Mouse (Mus musculus): ENCODE results near the gene Samd4. TPM values are rescaled to one million over a fixed set of nuclear protein-coding genes. Genes with fewer than 3 reads are reported as not detected.

The Samd4 gene
- polyA plus RNA-seq, 1 experiment: 17.6 TPM

DNA sequence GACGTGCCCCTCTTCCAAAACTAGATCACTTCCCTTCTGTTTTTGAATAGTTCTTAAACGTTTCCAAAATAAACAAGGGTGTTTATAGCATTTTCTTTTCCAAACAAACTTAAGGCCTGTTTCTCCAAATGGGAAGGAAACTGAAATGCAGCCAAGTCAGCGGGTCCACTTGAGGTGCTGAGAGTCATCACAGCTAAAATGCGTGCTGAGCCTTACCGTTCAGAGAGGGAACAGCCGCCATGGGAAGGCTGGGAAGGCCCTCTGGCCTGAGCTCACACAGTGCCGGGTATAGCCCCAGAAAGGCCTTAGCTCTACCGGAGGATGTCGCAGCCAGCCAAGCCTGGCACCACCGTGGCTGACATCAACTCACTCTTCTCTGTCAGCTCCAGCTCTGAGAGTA is 41.3 kb downstream of the Samd4 start:
- Histone ChIP-seq H3K36me3 (ENCODE audit: control insufficient read depth, insufficient read depth, low read length, poor library complexity, severe bottlenecking) (no peaks in the 10 kb centered on the region), H3K9me3 (replicated peaks; ENCODE audit: control insufficient read depth, insufficient read depth, low read length, poor library complexity, severe bottlenecking) (no peaks in the 10 kb centered on the region), H3K4me1 (ENCODE audit: control insufficient read depth, insufficient read depth, low read length) (no peaks in the 10 kb centered on the region), H3K4me3 (ENCODE audit: low read depth, low read length) (no peak overlapping the region), H3K27ac (ENCODE audit: insufficient read depth, low read length) (no peak overlapping the region), H3K9ac (ENCODE audit: low read depth, poor library complexity, severe bottlenecking) (no peak overlapping the region), H3K27me3 (ENCODE audit: control insufficient read depth, insufficient read depth, low read length, poor library complexity, severe bottlenecking) (no peaks in the 10 kb centered on the region)
- TF ChIP-seq POLR2A (IDR thresholded peaks at IDR 0.05; ENCODE audit: insufficient read depth, low read length) (no peak), EP300 (IDR thresholded peaks at IDR 0.05; ENCODE audit: insufficient read depth, low read depth, low read length) (no peak), CTCF (IDR thresholded peaks at IDR 0.05; ENCODE audit: low read depth, low read length) (no peak)

DNA sequence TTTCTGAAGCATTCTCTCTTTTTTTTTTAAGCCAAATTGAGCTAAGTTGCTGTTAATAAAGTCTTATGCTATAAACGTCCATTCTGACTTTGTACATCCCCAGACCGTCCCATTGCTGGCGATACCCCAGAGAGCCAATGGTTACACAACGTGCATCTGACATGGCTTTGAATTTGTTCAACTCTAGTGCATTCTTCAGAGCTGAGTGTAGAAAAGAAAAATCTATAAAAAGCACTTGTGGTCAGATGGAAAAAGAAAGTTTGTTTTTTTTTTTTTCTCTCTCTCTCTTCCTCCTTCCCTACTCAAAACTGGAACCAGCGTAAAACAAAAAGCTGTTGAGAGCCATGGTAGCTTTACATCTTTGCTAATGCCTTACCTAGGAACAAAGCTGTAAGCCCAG is 41.8 kb downstream of the Samd4 start:
- H3K9me3 ChIP-seq (replicated peaks; ENCODE audit: control insufficient read depth, insufficient read depth, low read length, poor library complexity, severe bottlenecking): no peaks in the 10 kb centered on the region
- TF ChIP-seq POLR2A (IDR thresholded peaks at IDR 0.05; ENCODE audit: insufficient read depth, low read length) (no peak), CTCF (IDR thresholded peaks at IDR 0.05; ENCODE audit: low read depth, low read length) (no peak), EP300 (IDR thresholded peaks at IDR 0.05; ENCODE audit: insufficient read depth, low read depth, low read length) (no peak)
- H3K4me3 ChIP-seq (ENCODE audit: low read depth, low read length): no peak overlapping the region
- H3K27ac ChIP-seq (ENCODE audit: insufficient read depth, low read length): no peak overlapping the region
- H3K27me3 ChIP-seq (ENCODE audit: control insufficient read depth, insufficient read depth, low read length, poor library complexity, severe bottlenecking): no peaks in the 10 kb centered on the region
- no peaks in the 10 kb centered on the region for H3K4me1 ChIP-seq (ENCODE audit: control insufficient read depth, insufficient read depth, low read length)
- no peak overlapping the region for H3K9ac ChIP-seq (ENCODE audit: low read depth, poor library complexity, severe bottlenecking)
- H3K36me3 ChIP-seq (ENCODE audit: control insufficient read depth, insufficient read depth, low read length, poor library complexity, severe bottlenecking): no peaks in the 10 kb centered on the region

DNA sequence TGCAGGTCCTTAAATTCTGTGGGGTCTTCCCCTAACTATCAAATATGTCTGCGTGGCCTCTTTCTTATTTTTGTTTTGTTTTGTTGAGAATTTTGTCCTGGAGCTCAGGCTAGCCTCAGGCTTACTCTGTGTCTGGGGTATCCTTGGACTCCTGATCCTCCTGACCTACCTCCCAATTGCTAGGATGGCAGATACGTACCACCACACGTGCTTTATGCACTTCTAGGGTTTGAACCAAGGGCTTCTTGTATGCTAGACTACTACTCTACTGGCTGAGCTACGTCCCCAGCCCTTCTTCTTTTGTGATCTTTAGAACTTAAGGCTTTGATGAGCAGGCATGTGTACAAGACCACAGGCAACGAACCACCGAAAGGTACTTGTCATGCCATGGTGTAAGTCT is 45.9 kb downstream of the Samd4 start:
- H3K36me3 ChIP-seq (ENCODE audit: control insufficient read depth, insufficient read depth, low read length, poor library complexity, severe bottlenecking): no peaks in the 10 kb centered on the region
- H3K9ac ChIP-seq (ENCODE audit: low read depth, poor library complexity, severe bottlenecking): no peak overlapping the region
- no peaks in the 10 kb centered on the region for H3K4me1 ChIP-seq (ENCODE audit: control insufficient read depth, insufficient read depth, low read length)
- no peak overlapping the region for H3K27ac ChIP-seq (ENCODE audit: insufficient read depth, low read length)
- H3K9me3 ChIP-seq (replicated peaks; ENCODE audit: control insufficient read depth, insufficient read depth, low read length, poor library complexity, severe bottlenecking): no peaks in the 10 kb centered on the region
- H3K27me3 ChIP-seq (ENCODE audit: control insufficient read depth, insufficient read depth, low read length, poor library complexity, severe bottlenecking): no peaks in the 10 kb centered on the region
- TF ChIP-seq EP300 (IDR thresholded peaks at IDR 0.05; ENCODE audit: insufficient read depth, low read depth, low read length): no peak
- no peak for TF ChIP-seq CTCF (IDR thresholded peaks at IDR 0.05; ENCODE audit: low read depth, low read length)
- no peak for TF ChIP-seq POLR2A (IDR thresholded peaks at IDR 0.05; ENCODE audit: insufficient read depth, low read length)
- no peak overlapping the region for H3K4me3 ChIP-seq (ENCODE audit: low read depth, low read length)

DNA sequence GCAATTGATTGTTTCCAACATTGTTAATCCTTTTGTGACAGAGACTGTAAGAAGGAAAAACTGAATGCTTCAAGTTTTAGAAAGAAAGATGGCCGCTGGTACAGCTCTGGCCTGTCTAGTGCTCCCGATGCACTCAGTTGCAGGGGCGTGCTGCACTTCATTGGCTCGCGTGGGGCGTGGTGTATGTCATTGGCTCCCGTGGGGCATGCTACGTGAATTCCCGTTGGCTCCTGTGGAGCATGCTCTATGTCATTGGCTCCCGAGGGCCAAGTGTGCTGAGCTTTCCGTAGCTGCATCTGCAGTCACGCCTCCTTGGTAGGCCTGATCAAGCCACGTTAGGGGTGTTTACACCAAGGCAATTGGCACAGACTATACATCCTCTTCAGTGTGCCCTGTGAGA is 49.5 kb downstream of the Samd4 start:
- no peaks in the 10 kb centered on the region for H3K27me3 ChIP-seq (ENCODE audit: control insufficient read depth, insufficient read depth, low read length, poor library complexity, severe bottlenecking)
- no peak for TF ChIP-seq EP300 (IDR thresholded peaks at IDR 0.05; ENCODE audit: insufficient read depth, low read depth, low read length)
- no peak for TF ChIP-seq POLR2A (IDR thresholded peaks at IDR 0.05; ENCODE audit: insufficient read depth, low read length)
- TF ChIP-seq CTCF (IDR thresholded peaks at IDR 0.05; ENCODE audit: low read depth, low read length): no peak
- no peak overlapping the region for H3K4me3 ChIP-seq (ENCODE audit: low read depth, low read length)
- no peaks in the 10 kb centered on the region for H3K36me3 ChIP-seq (ENCODE audit: control insufficient read depth, insufficient read depth, low read length, poor library complexity, severe bottlenecking)
- no peak overlapping the region for H3K9ac ChIP-seq (ENCODE audit: low read depth, poor library complexity, severe bottlenecking)
- H3K4me1 ChIP-seq (ENCODE audit: control insufficient read depth, insufficient read depth, low read length): no peaks in the 10 kb centered on the region
- H3K27ac ChIP-seq (ENCODE audit: insufficient read depth, low read length): no peak overlapping the region
- no peaks in the 10 kb centered on the region for H3K9me3 ChIP-seq (replicated peaks; ENCODE audit: control insufficient read depth, insufficient read depth, low read length, poor library complexity, severe bottlenecking)

DNA sequence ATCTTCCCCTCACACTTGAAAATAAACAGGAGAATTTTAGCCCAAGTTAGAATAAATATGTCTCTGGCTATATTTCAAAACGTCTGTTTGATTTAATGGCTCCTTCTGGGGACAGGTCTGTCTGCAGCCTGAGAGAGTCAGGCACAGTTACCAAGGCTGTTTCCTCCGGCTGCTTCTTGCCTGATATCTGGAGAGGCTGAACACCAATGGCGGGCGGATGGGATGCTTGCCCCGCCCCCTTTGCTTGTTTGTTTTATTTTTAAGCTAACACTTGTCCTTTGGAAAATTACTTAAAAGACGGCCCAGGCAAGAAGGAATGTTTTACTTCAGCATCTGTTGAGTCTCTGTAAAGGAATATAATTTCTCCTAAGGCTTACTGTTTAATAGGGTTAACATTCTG is 50.1 kb downstream of the Samd4 start:
- Histone ChIP-seq H3K27ac (ENCODE audit: insufficient read depth, low read length) (no peak overlapping the region), H3K4me1 (ENCODE audit: control insufficient read depth, insufficient read depth, low read length) (no peaks in the 10 kb centered on the region), H3K9ac (ENCODE audit: low read depth, poor library complexity, severe bottlenecking) (no peak overlapping the region), H3K9me3 (replicated peaks; ENCODE audit: control insufficient read depth, insufficient read depth, low read length, poor library complexity, severe bottlenecking) (no peaks in the 10 kb centered on the region), H3K27me3 (ENCODE audit: control insufficient read depth, insufficient read depth, low read length, poor library complexity, severe bottlenecking) (no peaks in the 10 kb centered on the region), H3K36me3 (ENCODE audit: control insufficient read depth, insufficient read depth, low read length, poor library complexity, severe bottlenecking) (no peaks in the 10 kb centered on the region), H3K4me3 (ENCODE audit: low read depth, low read length) (no peak overlapping the region)
- TF ChIP-seq CTCF (IDR thresholded peaks at IDR 0.05; ENCODE audit: low read depth, low read length) (no peak), EP300 (IDR thresholded peaks at IDR 0.05; ENCODE audit: insufficient read depth, low read depth, low read length) (no peak), POLR2A (IDR thresholded peaks at IDR 0.05; ENCODE audit: insufficient read depth, low read length) (no peak)

DNA sequence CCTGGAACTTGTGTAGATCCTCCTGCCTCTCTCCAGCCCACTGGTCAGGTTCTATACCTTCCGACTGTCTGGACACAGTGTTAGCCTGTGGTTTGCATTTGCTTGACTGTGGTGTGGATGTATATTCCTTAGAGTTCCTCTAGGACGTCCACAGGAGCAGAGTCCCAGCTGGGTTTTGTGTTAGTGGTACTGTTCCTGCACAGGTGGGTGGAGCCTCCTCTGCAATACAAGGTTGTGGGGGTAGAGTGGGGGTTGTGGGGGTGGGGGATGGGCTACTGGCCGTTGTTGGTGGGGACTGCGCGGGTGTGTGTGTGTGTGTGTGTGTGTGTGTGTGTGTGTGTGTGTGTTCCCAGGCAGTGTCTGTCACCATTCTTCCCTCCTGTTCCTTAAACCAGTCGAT is 58.4 kb downstream of the Samd4 start:
- TF ChIP-seq EP300 (IDR thresholded peaks at IDR 0.05; ENCODE audit: insufficient read depth, low read depth, low read length): no peak
- TF ChIP-seq CTCF (IDR thresholded peaks at IDR 0.05; ENCODE audit: low read depth, low read length): no peak
- TF ChIP-seq POLR2A (IDR thresholded peaks at IDR 0.05; ENCODE audit: insufficient read depth, low read length): no peak
- Histone ChIP-seq H3K9ac (ENCODE audit: low read depth, poor library complexity, severe bottlenecking) (no peak overlapping the region), H3K4me3 (ENCODE audit: low read depth, low read length) (no peak overlapping the region), H3K27ac (ENCODE audit: insufficient read depth, low read length) (no peak overlapping the region), H3K4me1 (ENCODE audit: control insufficient read depth, insufficient read depth, low read length) (no peaks in the 10 kb centered on the region), H3K36me3 (ENCODE audit: control insufficient read depth, insufficient read depth, low read length, poor library complexity, severe bottlenecking) (no peaks in the 10 kb centered on the region), H3K27me3 (ENCODE audit: control insufficient read depth, insufficient read depth, low read length, poor library complexity, severe bottlenecking) (no peaks in the 10 kb centered on the region), H3K9me3 (replicated peaks; ENCODE audit: control insufficient read depth, insufficient read depth, low read length, poor library complexity, severe bottlenecking) (no peaks in the 10 kb centered on the region)
